Mouse (Mus musculus) liver, embryonic 12.5 days (tissue): ENCODE results near the gene Peg3. TPM values are rescaled to one million over a fixed set of nuclear protein-coding genes. Genes with fewer than 3 reads are reported as not detected.
A peak's percentile ranks its signal among the peaks of the same experiment; 100 is the strongest.
"Not testable (repeated sequence)": the region's sequence is repeated elsewhere in the genome, so short reads cannot be mapped to it uniquely, and the experiment has no call there.

Source experiments
- ATAC-seq: fragments of 200-750 bp; cut with Nextera tagmentation; 2 replicates; pipeline ENCODE4 v1.8.0; 2017; ENCODE audit warnings: moderate number of reproducible peaks, mild to moderate bottlenecking, moderate library complexity
- H3K27ac ChIP-seq: fragments of 300-500 bp; sonication (generic); 2 replicates; pipeline ENCODE4 v1.5.1; 2016; ENCODE audit warnings: mild to moderate bottlenecking
- H3K27me3 ChIP-seq: fragments of 300-500 bp; sonication (generic); replicated peaks from 2 replicates; pipeline ENCODE4 v1.6.1; 2016; ENCODE audit warnings: mild to moderate bottlenecking, moderate library complexity
- H3K36me3 ChIP-seq: fragments of 300-500 bp; sonication (generic); 2 replicates; pipeline ENCODE4 v1.6.1; 2016; ENCODE audit warnings: mild to moderate bottlenecking, moderate library complexity
- H3K4me1 ChIP-seq: fragments of 300-500 bp; sonication (generic); 2 replicates; pipeline ENCODE4 v1.6.1; 2016
- H3K4me2 ChIP-seq: fragments of 300-500 bp; sonication (generic); 2 replicates; pipeline ENCODE4 v1.6.1; 2016; ENCODE audit warnings: mild to moderate bottlenecking, moderate library complexity
- H3K4me3 ChIP-seq: fragments of 300-500 bp; sonication (generic); 2 replicates; pipeline ENCODE4 v1.5.1; 2016; ENCODE audit warnings: mild to moderate bottlenecking, moderate library complexity
- H3K9ac ChIP-seq: fragments of 300-500 bp; sonication (generic); 2 replicates; pipeline ENCODE4 v1.6.1; 2016; ENCODE audit warnings: mild to moderate bottlenecking, moderate library complexity
- H3K9me3 ChIP-seq: fragments of 300-500 bp; sonication (generic); replicated peaks from 2 replicates; pipeline ENCODE4 v1.6.1; 2016; ENCODE audit warnings: mild to moderate bottlenecking, moderate library complexity
- WGBS: fragments of 180-500 bp; shearing (Covaris S2); methylation state at CpG from one replicate; pipeline ENCODE4 v1.1.7; 2016; ENCODE audit not compliant: insufficient replicate concordance; 5-methylcytosine and 5-hydroxymethylcytosine counted together
- polyA plus RNA-seq: library from polyadenylated mRNA; unstranded; fragments of >200 nt; fragmentation: Nextera tagmentation; extraction: Ambion mirVana; gene quantifications from 2 replicates; pipeline ENCODE4 v1.2.1, GENCODE M21; 2016

Peg3 gene
- polyA plus RNA-seq, result 75.1 and 81.6 TPM in 2 replicates

DNA sequence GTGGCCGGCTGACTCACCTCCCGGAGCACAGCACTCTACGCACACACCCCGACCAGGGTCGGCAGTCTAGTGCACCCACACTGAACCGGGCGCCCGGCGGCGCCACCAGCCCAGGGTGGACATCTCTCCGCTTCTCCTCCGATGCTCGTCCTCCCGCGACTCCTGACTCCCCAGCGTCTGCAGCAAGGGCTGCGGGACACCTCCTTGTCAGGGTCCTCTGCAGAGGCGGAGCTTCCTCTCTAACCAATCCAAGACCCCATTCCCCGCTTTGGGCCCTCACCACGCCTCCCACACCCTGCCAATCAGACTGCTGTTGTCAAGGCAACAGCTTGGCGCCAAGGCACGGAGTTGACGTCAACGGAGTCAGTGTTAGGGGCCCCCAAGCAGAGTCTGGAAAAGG is at the start of gene Peg3, which contains the start of gene Usp29:
Gene Peg3 (minus strand): TSS at position 191 of the 400 bp plus-strand sequence.
Gene Usp29 (plus strand): TSS at position 338 of the 400 bp plus-strand sequence.
- Histone ChIP-seq H3K4me2 (peak within 1 kb of the TSS; percentile 71), H3K9ac (peak within 1 kb of the TSS; percentile 62), H3K27ac (peak within 1 kb of the TSS; percentile 85), H3K27me3 (peaks cover 12% of the 10 kb centered on the region), H3K36me3 (peaks cover 6% of the 10 kb centered on the region), H3K4me3 (peak within 1 kb of the TSS; percentile 59), H3K9me3 (peaks cover 39% of the 10 kb centered on the region), H3K4me1 (peaks cover 4% of the 10 kb centered on the region; the same call in 1 of the 2 replicates)
- ATAC-seq, result peak; percentile 44
- WGBS, result 40% methylated on average over 24 of the region's 24 CpGs

DNA sequence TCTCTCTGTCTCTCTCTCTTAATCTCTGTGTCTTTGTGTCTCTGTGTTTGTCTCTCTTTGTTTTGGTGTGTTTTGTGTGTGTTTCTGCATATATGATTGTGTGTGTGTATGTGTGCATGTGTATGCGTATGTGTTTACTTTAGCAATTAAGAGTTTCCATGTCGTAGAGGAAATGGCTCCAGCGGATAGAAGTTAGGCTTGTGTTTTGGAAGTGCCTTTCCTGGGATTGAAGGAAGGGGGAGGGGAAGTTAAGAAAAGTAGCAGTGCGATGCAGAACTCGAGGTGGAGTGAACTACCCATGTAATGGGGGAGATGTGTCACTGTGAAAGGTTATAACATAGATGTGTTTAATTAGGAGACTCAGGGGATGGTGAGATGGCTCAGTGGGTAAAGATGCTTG is 48.9 kb upstream of the Peg3 start:
- Histone ChIP-seq H3K36me3 (no peaks in the 10 kb centered on the region), H3K27ac (no peak overlapping the region), H3K27me3 (no peaks in the 10 kb centered on the region), H3K4me2 (no peak overlapping the region), H3K4me1 (0 out of 2 replicates have a peak, but pooled peaks cover 4% of the 10 kb centered on the region), H3K9ac (no peak overlapping the region), H3K9me3 (no peaks in the 10 kb centered on the region), H3K4me3 (no peak overlapping the region)
- ATAC-seq, result no peak
- WGBS, result 54% methylated on average over 5 of the region's 5 CpGs

DNA sequence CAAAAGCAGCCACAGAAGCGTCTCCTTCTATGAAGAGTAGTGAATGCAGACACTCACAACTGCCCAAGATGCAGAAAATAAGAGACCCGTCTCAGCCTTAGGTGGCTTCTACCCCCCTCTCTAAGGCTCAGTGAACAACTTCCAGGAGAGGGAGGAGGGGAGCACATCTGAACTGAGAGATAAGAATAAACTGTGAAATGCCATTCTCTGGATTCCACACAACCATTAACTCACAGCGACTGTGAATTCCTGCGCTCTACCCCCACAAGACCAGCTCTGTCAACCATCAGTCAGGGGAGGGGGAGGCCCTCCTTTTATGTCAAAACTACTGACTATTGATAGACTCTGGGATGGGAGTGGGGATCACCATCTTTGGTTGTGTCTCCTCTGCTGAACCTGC is 47.5 kb upstream of the Peg3 start:
- 20% methylated on average over 4 of the region's 4 CpGs for WGBS
- Histone ChIP-seq H3K27me3 (no peaks in the 10 kb centered on the region), H3K9ac (no peak overlapping the region), H3K36me3 (no peaks in the 10 kb centered on the region), H3K27ac (peak overlapping the region; percentile 31; the same call in 1 of the 2 replicates), H3K4me3 (no peak overlapping the region), H3K9me3 (no peaks in the 10 kb centered on the region), H3K4me2 (no peak overlapping the region), H3K4me1 (no peaks in the 10 kb centered on the region)
- no peak for ATAC-seq

DNA sequence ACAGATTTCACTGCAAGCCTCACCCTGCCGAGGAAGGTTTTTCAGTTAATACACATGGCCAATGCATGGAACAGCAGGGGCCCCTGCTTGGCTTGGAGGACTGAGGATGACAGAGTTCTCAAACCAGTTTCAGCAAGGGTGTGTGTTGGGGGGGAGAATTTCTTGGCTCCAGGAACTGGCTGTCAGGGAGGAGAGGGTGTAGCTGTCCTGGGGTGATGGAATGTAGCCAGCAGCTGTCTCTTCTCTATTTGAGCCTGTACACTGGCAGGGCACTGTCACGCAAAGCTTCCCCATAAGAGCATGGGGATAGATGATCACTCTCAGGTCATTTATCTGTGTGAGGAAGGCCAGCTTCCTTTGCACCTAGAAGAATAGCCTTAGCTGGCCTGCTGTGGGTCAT is 46.9 kb upstream of the Peg3 start:
- H3K9me3 ChIP-seq, result no peaks in the 10 kb centered on the region
- 56% methylated on average over 2 of the region's 2 CpGs for WGBS
- no peak overlapping the region for H3K4me3 ChIP-seq
- H3K4me1 ChIP-seq, result no peaks in the 10 kb centered on the region
- ATAC-seq, result peak; percentile 21; the same call in 1 of the 2 replicates
- H3K4me2 ChIP-seq, result no peak overlapping the region
- H3K9ac ChIP-seq, result no peak overlapping the region
- peak overlapping the region; percentile 31; the same call in 1 of the 2 replicates for H3K27ac ChIP-seq
- no peaks in the 10 kb centered on the region for H3K36me3 ChIP-seq
- no peaks in the 10 kb centered on the region for H3K27me3 ChIP-seq

DNA sequence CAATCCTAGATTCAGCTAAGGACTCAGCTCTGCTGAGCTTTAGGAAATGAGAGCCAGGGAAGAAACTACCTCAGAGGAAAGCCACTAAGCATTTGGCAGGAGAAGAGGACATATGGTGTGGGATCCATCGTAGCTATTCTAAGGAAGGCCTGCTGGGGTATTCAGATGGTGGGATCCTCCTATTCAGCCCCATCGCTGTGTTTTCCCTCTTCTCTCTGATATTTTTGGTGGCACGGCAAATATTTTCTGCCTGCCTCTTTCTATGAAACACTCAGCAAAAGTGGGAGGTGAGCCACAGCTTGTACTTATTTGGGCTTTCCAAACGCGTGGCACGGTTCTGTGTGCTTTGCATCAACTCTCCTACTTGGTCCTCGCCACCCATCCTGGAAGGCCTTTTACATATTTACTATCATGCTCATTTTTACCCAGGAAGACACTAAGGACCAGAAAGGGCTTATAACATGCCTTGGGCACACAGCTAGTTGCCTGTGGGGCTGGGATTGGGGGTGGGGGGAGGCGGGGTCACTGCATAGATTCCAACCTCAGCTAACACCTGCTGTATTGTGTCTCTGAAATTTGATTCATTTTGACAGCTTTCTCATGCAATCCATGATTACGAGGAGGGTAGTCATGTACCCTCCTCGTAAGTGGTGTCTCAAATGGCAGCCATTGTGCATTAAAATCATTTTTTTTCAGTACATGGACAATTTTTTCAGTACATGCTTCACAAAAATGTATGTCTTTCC is 46.3 kb upstream of the Peg3 start:
- H3K27ac ChIP-seq, result 0 out of 2 replicates have a peak overlapping the region, but pooled peaks have one; percentile 31
- 71% methylated on average over 10 of the region's 10 CpGs for WGBS

DNA sequence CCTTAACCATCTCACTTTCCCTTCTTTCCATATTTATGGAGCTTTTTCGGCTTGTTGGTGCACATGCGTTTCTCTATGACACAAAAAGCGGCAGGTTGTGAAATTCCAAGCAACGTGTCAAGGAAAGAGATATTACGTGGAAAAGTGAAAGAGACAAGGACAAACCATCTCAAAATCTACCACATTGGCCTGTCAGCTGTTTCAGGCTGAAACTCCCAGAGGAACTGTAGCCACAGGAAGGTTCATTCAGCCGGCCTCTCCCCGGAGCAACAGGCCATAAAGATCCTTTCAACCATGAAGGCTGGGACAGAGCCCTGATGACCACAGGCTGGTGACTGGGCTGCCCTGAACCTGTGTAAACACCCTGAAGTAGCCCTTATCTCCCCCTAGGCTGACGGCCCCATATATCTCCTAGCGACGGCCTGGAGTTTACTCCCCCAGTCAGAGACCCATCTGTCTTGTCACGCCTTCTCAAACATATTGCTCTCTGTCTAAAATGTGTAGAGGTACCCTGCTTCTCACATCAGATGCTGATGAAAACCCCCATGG is 43.7 kb upstream of the Peg3 start:
- not testable (repeated sequence) for H3K4me1 ChIP-seq, H3K27me3 ChIP-seq, ATAC-seq, H3K36me3 ChIP-seq, H3K27ac ChIP-seq, H3K4me3 ChIP-seq, H3K9me3 ChIP-seq, H3K9ac ChIP-seq, H3K4me2 ChIP-seq
- WGBS, result 50% methylated on average over 11 of the region's 11 CpGs

More for the DNA sequence above, 46.3 kb upstream of the Peg3 start:
- Histone ChIP-seq H3K9me3 (no peaks in the 10 kb centered on the region), H3K4me3 (no peak overlapping the region), H3K4me1 (no peaks in the 10 kb centered on the region), H3K36me3 (no peaks in the 10 kb centered on the region), H3K9ac (no peak overlapping the region), H3K27me3 (no peaks in the 10 kb centered on the region), H3K4me2 (no peak overlapping the region)
- ATAC-seq, result no peak

DNA sequence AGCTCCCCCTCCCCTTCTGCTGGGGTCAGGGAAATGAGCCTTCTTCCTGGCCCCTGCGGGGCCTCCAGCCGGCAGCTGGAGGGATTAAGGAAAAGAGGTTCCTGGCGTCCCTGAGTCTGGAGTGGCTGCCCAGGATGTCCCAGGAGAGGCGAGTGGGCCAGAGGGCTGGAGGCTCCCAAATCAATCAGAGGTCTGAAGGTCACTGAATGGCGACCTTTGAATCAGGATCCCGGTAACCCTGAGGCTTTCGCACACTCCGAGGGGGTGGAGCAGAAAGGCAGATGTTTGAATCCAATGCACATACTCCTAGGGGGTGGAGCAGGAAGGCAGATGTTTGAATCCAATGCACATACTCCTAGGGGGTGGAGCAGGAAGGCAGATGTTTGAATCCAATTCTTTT is 40.1 kb upstream of the Peg3 start:
- peak; percentile 78 for ATAC-seq
- Histone ChIP-seq H3K4me3 (no peak overlapping the region), H3K27me3 (no peaks in the 10 kb centered on the region), H3K36me3 (no peaks in the 10 kb centered on the region), H3K4me2 (no peak overlapping the region), H3K9me3 (no peaks in the 10 kb centered on the region), H3K4me1 (0 out of 2 replicates have a peak, but pooled peaks cover 8% of the 10 kb centered on the region), H3K27ac (peak overlapping the region; percentile 31), H3K9ac (no peak overlapping the region)
- WGBS, result 13% methylated on average over 8 of the region's 8 CpGs

DNA sequence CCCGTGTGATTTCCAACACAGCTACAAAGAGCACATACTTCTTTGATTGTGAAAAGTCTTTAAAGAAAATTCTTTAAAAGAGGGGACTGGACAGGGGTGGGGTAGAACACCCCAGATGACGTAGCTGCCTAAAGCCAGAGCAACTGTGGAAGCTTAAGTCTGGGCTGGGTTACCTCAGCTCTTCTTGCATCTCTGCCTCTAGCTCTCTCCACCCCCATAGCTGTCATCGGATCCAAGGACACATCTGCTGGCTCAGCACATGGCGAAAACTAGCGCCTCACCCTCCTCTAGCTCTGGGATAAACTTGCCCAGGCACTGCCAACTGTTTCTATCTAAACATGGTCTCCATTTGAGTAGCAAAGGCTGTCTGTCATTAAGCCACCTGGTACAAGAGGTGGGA is 35.0 kb upstream of the Peg3 start:
- Histone ChIP-seq H3K9ac (no peak overlapping the region), H3K4me1 (0 out of 2 replicates have a peak, but pooled peaks cover 3% of the 10 kb centered on the region), H3K27ac (no peak overlapping the region), H3K4me3 (no peak overlapping the region), H3K36me3 (no peaks in the 10 kb centered on the region), H3K27me3 (no peaks in the 10 kb centered on the region), H3K4me2 (no peak overlapping the region), H3K9me3 (no peaks in the 10 kb centered on the region)
- WGBS, result 55% methylated on average over 5 of the region's 5 CpGs
- ATAC-seq, result no peak

DNA sequence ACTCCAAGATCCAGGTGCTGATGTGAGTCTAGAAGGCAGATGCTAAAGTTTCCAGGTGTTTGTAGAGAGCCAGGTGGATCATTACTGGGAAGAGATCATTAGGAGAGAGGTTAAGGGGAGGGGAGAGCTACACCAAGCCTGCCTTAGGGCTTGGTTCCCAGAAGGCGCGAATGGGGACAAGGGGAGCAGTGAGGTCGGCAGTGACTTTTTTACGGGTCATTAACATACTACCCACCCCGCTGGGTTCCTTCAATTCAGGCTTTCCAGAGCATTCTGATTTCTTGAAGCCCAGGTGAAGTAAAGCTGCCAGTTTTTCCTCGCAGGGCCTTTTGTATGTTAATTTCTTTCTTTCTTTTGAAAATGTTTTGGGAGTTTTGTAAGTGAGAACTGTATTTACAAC is 29.9 kb upstream of the Peg3 start:
- Histone ChIP-seq H3K9me3 (no peaks in the 10 kb centered on the region), H3K4me1 (no peaks in the 10 kb centered on the region), H3K36me3 (no peaks in the 10 kb centered on the region), H3K4me3 (no peak overlapping the region), H3K9ac (no peak overlapping the region), H3K27me3 (no peaks in the 10 kb centered on the region), H3K4me2 (no peak overlapping the region), H3K27ac (no peak overlapping the region)
- ATAC-seq, result no peak
- 57% methylated on average over 6 of the region's 6 CpGs for WGBS

DNA sequence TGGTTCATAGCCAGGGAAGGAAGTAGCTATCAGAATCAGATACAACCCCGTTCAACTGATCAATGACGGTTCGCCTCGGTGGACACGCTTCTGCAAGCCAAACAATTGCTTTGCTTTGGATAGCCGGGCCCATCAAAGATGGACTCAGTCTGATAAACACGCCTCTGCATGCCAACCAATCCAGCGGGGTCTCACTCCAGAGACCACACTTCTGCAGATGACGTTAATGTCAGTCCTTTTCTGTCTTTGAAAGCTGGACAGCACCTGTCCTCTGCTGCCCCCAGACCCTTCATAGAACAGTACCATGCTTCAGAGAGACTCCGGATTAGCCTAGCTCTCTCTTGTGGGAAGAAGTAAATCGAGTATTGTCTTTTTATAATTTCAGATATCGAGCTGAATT is 29.5 kb upstream of the Peg3 start:
- 65% methylated on average over 12 of the region's 12 CpGs for WGBS
- Histone ChIP-seq H3K9me3 (no peaks in the 10 kb centered on the region), H3K36me3 (no peaks in the 10 kb centered on the region), H3K27me3 (no peaks in the 10 kb centered on the region), H3K4me1 (no peaks in the 10 kb centered on the region), H3K4me2 (no peak overlapping the region), H3K27ac (no peak overlapping the region), H3K9ac (no peak overlapping the region), H3K4me3 (no peak overlapping the region)
- no peak for ATAC-seq

DNA sequence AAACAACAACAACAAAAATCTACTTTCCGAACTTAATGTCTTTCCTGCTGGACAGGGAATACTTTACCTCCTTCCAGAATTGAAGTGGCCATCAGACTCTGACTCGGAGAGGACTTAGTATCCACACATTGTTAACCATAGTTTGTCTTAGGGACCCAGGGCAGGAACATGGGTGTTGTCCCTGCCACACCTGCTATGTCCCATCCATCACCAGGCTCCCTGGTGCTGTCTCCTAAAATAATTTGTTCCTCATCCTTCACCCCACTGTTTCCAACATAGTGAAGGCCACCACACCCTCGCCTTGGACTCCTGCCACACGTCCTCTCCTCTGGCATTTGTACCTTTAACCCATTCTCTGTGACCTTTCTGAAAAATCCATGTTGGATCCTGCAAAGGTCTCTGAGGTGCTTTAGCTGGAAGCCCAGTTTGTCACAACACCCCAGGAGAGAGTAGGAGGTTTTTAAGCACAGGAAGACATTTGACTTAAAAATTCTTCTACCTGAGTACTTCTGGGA is 26.6 kb upstream of the Peg3 start:
- H3K9ac ChIP-seq, result no peak overlapping the region

DNA sequence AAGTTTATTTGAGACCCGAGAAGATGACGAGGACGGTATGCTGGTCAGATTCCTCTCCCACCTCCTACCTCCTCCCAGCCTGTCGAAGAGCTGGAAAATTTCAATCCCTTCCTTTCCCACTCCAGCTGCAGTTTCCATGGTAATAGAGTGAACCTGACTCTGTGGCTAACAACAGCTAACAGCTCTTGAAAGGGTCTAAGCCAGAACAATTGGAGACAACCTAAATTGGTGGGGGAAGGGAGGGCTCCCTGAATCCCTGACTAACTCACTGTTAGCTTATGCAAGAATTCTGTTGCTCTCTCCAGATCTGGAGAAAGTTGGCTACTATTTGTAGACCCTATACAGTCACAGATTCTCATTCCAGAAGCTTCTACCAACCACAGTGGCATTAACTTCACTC is 23.2 kb upstream of the Peg3 start:
- no peak overlapping the region for H3K27ac ChIP-seq
- 41% methylated on average over 4 of the region's 4 CpGs for WGBS
- H3K4me2 ChIP-seq, result no peak overlapping the region
- H3K36me3 ChIP-seq, result no peaks in the 10 kb centered on the region
- H3K9ac ChIP-seq, result no peak overlapping the region
- ATAC-seq, result no peak
- H3K27me3 ChIP-seq, result no peaks in the 10 kb centered on the region
- H3K4me3 ChIP-seq, result no peak overlapping the region
- no peaks in the 10 kb centered on the region for H3K4me1 ChIP-seq
- H3K9me3 ChIP-seq, result no peaks in the 10 kb centered on the region

More for the DNA sequence above, 26.6 kb upstream of the Peg3 start:
- Histone ChIP-seq H3K27me3 (no peaks in the 10 kb centered on the region), H3K4me2 (no peak overlapping the region), H3K9me3 (no peaks in the 10 kb centered on the region), H3K36me3 (no peaks in the 10 kb centered on the region), H3K27ac (no peak overlapping the region), H3K4me3 (no peak overlapping the region), H3K4me1 (no peaks in the 10 kb centered on the region)
- 52% methylated on average over 4 of the region's 4 CpGs for WGBS
- ATAC-seq, result no peak
